Mouse (Mus musculus): Measurements from ENCODE around the gene Nfatc2.

- TF ChIP-seq POLR2A (IDR thresholded peaks at IDR 0.05; ENCODE audit: low read depth, low read length) (no peak), CTCF (IDR thresholded peaks at IDR 0.05; ENCODE audit: extremely low read depth, insufficient read depth, insufficient read length, insufficient replicate concordance) (no peak)
These were observed 60.2 kb downstream of the Nfatc2 start for GRCm38 (mm10) chr2:168541223-168541622.

All from spleen, adult 2 months (tissue).